Mouse (Mus musculus) ES-E14 (cell line): ENCODE results near the gene Fgd2. TPM values are rescaled to one million over a fixed set of nuclear protein-coding genes. Genes with fewer than 3 reads are reported as not detected.
"Not testable (repeated sequence)": the region's sequence is repeated elsewhere in the genome, so short reads cannot be mapped to it uniquely, and the experiment has no call there.

Experiments
- DNase-seq: peaks from one replicate; pipeline ENCODE4 v3.0.0-alpha.2; 2013; ENCODE audit warnings: low read depth, low spot score
- H3K27ac ChIP-seq: 2 replicates; pipeline ENCODE4 v1.5.1; 2012; ENCODE audit warnings: low read depth, mild to moderate bottlenecking, low read length, moderate library complexity, mixed read lengths; ENCODE audit not compliant: poor library complexity, insufficient read depth, severe bottlenecking
- H3K36me3 ChIP-seq: 2 replicates; pipeline ENCODE4 v1.6.1; 2012; ENCODE audit warnings: mild to moderate bottlenecking, low read length, moderate library complexity, mixed read lengths; ENCODE audit not compliant: control insufficient read depth, poor library complexity, insufficient read depth, severe bottlenecking
- H3K4me1 ChIP-seq, 2 experiments: fragments of 150-350 bp in 1 of 2; sonication (generic) in 1 of 2; 2 replicates each; pipeline ENCODE4 v1.6.1; 2012; ENCODE audit warnings: low read length in 2 of 2, mild to moderate bottlenecking in 1 of 2, mixed read lengths in 1 of 2; ENCODE audit not compliant: control insufficient read depth in 2 of 2, insufficient read depth in 2 of 2, poor library complexity in 1 of 2
- H3K4me3 ChIP-seq, 2 experiments: fragments of 150-350 bp in 1 of 2; sonication (generic) in 1 of 2; 2 replicates each; pipeline ENCODE4 v1.5.1; 2012; ENCODE audit warnings: low read length in 2 of 2, low read depth in 1 of 2, mild to moderate bottlenecking in 1 of 2, mixed read lengths in 1 of 2; ENCODE audit not compliant: insufficient read depth in 1 of 2, poor library complexity in 1 of 2, severe bottlenecking in 1 of 2
- H3K9ac ChIP-seq: 2 replicates; pipeline ENCODE4 v1.6.1; 2012; ENCODE audit warnings: low read depth, mild to moderate bottlenecking, low read length, mixed read lengths; ENCODE audit not compliant: poor library complexity, insufficient read depth, severe bottlenecking
- H3K9me3 ChIP-seq: fragments of 150-350 bp; sonication (generic); 2 replicates; pipeline ENCODE4 v1.6.1; 2012; ENCODE audit warnings: low read depth, mild to moderate bottlenecking, low read length; ENCODE audit not compliant: control insufficient read depth, insufficient read depth
- CHD2 ChIP-seq: IDR thresholded peaks from 2 replicates; pipeline ENCODE4 v1.6.1; 2014; ENCODE audit warnings: mild to moderate bottlenecking, low read depth, low read length, inconsistent platforms
- HCFC1 ChIP-seq: IDR thresholded peaks from 2 replicates; pipeline ENCODE4 v1.6.1; 2012; ENCODE audit warnings: low read length, inconsistent platforms, borderline replicate concordance; ENCODE audit not compliant: insufficient read depth
- MAFK ChIP-seq: IDR thresholded peaks from 2 replicates; pipeline ENCODE4 v1.6.1; 2014; ENCODE audit warnings: mild to moderate bottlenecking, low read depth, low read length, inconsistent platforms; ENCODE audit not compliant: insufficient read depth
- ZC3H11A ChIP-seq: IDR thresholded peaks from 2 replicates; pipeline ENCODE4 v1.6.1; 2012; ENCODE audit warnings: low read depth, mild to moderate bottlenecking, inconsistent platforms, low read length, borderline replicate concordance
- ZNF384 ChIP-seq: IDR thresholded peaks from 2 replicates; pipeline ENCODE4 v1.6.1; 2012; ENCODE audit warnings: low read depth, low read length, inconsistent platforms
- in situ Hi-C, 2 experiments: fragments of 600-800 bp; cut with MboI; formaldehyde crosslinking; loops; one replicate each; pipeline ENCODE4 v1.15.1; 2025; ENCODE audit warnings: low sequenced_read_pairs in 2 of 2, inconsistent platforms in 1 of 2; ENCODE audit not compliant: unreplicated experiment in 2 of 2
- total RNA-seq: library from RNA; depleted of rRNA; stranded (reverse); fragments of 300-350 nt; gene quantifications from 2 replicates; pipeline ENCODE4 v1.2.3, GENCODE M21; 2012

Fgd2 gene
- total RNA-seq, 1 experiment: 1.9 TPM

DNA sequence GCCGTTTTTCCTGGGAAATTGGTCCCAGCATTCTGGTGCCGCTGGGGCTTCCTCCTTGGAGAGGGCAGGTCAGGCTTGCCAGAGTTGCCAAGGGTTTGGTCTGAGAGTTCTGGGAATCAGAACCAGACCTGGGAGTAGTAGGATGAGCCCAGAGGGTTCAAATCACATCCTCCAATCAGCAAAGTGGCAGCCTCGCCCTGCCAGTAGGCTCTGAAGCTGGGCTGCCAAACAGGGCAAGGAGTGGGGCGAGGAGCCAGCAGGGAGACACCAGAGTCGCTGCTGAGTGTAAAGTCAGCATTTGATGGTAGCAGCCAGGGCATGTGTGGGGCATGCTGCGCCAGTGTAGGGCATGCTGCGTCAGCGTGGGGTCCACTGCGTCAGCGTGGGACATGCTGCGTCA, 28.3 kb downstream of the Fgd2 start:
- Histone ChIP-seq H3K4me3 (no peak overlapping the region), H3K9ac (no peak overlapping the region), H3K27ac (no peak overlapping the region), H3K36me3 (no peaks in the 10 kb centered on the region), H3K4me1 (peaks cover 5 to 23% of the 10 kb centered on the region in 2 experiments), H3K9me3 (no peaks in the 10 kb centered on the region)
- no peak for DNase-seq
- TF ChIP-seq ZC3H11A (no peak), HCFC1 (no peak), CHD2 (no peak)
- in situ Hi-C loops: no loop called here

DNA sequence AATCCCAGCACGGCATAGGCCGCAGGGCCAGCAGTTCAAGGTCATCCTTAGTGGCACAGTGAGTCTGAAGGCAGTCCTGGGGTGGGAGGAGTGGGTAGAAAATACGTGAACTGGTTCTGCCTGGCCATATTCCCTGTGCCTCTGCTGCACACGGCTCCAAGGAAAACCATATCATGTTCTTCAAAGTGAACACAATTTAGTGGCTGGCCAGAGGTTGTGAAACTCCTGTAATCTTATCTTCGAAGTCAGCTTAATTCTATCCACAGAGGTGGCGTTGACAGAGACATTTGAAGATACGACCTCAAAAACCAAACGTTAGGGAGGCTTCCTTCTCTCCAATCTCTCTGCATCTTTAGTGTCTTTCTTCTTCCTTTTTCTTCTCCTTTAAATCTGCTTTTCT, 30.6 kb downstream of the Fgd2 start:
- no peak for DNase-seq
- Histone ChIP-seq H3K9me3 (no peaks in the 10 kb centered on the region), H3K4me3 (no peak overlapping the region), H3K36me3 (no peaks in the 10 kb centered on the region), H3K9ac (no peak overlapping the region), H3K27ac (no peak overlapping the region), H3K4me1 (peaks cover 4 to 16% of the 10 kb centered on the region in 2 experiments; a peak in 3 of 4 replicates)
- in situ Hi-C loops: no loop called here
- TF ChIP-seq ZC3H11A (no peak), MAFK (no peak), CHD2 (no peak), HCFC1 (no peak), ZNF384 (no peak)

DNA sequence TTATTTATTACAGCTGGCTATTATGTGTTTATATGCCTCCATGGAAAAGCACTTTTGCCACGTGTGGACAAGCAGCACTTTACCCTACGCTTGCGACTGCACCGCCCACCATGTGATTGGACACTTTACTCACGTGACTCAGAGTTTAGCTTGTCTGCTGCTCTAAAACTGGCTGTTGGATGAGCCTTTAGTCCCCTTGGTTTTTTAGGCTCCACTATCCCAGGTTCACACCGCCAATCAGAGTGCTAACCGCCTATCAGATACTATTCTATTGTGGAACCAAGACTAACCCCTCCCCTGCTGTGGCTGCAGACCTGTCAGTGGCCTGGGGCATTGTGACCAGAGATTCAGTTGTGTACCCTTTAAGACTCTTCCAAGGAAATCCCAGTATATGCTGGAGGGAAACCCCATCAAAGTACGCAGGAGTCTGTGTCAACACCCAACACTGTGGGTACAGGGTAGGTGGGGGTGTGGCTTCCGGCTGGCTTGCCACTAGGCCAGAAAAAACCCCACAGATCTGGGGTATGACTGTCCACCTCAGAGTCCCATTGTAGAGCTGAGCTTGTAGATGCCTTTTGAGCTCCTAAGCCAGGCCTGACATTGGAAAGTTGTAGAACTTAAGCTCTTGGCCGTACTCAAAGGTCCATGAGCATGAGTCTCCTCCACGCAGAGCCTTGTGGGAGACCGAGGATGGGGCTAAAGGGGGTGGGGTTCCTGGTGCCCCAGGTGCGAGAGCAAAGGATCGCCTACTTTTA, 32.8 kb downstream of the Fgd2 start:
- Histone ChIP-seq H3K9ac (no peak overlapping the region; the same call in 1 of the 2 replicates), H3K36me3 (no peaks in the 10 kb centered on the region), H3K27ac (no peak overlapping the region), H3K9me3 (no peaks in the 10 kb centered on the region), H3K4me3 (no peak overlapping the region), H3K4me1 (peaks cover 5 to 21% of the 10 kb centered on the region in 2 experiments)
- TF ChIP-seq ZC3H11A (no peak), ZNF384 (no peak), CHD2 (no peak), HCFC1 (no peak), MAFK (no peak)
- no peak for DNase-seq
- in situ Hi-C loops: no loop called here

DNA sequence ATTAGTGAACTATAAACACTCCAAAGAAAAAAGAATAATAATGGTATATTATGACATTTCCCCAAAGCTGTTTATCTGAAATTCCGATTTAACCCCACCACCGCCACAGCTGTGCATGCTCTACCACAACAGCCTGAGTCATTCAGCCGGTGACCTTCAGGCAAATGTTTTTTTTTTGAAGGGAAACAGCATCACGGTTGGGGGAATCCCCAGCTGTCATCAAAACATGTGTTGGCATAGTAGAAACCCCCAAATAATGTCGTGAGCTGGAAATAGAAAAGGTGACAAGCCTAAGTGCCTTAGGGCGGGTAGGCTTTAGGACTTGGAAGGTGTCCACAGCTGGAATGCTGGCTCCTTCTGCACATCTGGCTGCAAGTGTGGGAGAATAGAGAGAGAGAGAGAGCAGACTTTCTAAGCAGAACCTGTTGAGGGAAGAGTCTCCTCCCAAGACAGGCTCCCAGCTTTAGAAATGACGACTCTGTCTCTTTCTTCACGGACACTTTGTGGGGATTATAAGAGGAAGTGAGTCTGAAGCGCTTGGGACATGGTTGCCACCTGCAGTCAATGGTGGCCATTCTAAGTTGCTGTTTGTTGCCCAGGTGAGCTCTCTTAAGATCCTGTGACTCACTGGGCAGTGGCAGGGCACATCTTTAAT, 33.5 kb downstream of the Fgd2 start:
- Histone ChIP-seq H3K36me3 (no peaks in the 10 kb centered on the region), H3K27ac (no peak overlapping the region), H3K9me3 (no peaks in the 10 kb centered on the region), H3K4me3 (no peak overlapping the region), H3K4me1 (peaks cover 6 to 24% of the 10 kb centered on the region in 2 experiments), H3K9ac (no peak overlapping the region)
- no peak for DNase-seq
- in situ Hi-C loops: no loop called here
- no peak for TF ChIP-seq CHD2
- TF ChIP-seq HCFC1: no peak
- no peak for TF ChIP-seq ZC3H11A
- no peak for TF ChIP-seq MAFK
- TF ChIP-seq ZNF384: no peak

DNA sequence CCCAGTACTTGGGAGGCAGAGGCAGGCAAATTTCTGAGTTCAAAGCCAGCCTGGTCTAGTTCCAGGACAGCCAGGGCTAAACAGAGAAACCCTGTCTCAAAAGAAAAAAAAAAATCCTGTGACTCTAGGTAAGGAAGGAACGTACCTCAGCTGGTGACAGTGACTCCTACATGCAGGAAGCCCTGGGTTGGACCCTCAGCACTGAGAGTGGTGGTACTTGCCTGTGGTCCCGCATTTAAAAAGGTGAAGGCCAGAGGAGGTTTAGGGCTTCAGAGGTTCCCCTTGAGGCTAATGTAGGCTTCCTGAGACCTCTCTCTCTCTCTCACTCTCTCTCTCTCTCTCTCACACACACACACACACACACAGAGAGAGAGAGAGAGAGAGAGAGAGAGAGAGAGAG, 34.0 kb downstream of the Fgd2 start:
- DNase-seq, H3K36me3 ChIP-seq, H3K27ac ChIP-seq, H3K9me3 ChIP-seq, H3K4me3 ChIP-seq, in situ Hi-C loops, H3K9ac ChIP-seq: not testable (repeated sequence)
- H3K4me1 ChIP-seq: peaks cover 6 to 28% of the 10 kb centered on the region in 2 experiments
